Mouse (Mus musculus): ENCODE measurements around the gene Pld4. TPM values are rescaled to one million over a fixed set of nuclear protein-coding genes. Genes with fewer than 3 reads are reported as not detected.

Gene Pld4
- polyA plus RNA-seq, 1 experiment, result 0.03 TPM

GRCm38 (mm10) chr12:112770396-112770795 is 9.9 kb downstream of the Pld4 start:
- no peak for TF ChIP-seq GATA1 (IDR thresholded peaks at IDR 0.05; ENCODE audit: low read length)

- no peak for TF ChIP-seq GATA1 (IDR thresholded peaks at IDR 0.05; ENCODE audit: low read length)
Measured at GRCm38 (mm10) chr12:112772306-112772705, 11.9 kb downstream of the Pld4 start.

GRCm38 (mm10) chr12:112773366-112773765 is 12.9 kb downstream of the Pld4 start:
- no peak for TF ChIP-seq GATA1 (IDR thresholded peaks at IDR 0.05; ENCODE audit: low read length)

- no peak for TF ChIP-seq GATA1 (IDR thresholded peaks at IDR 0.05; ENCODE audit: low read length)
Measured at GRCm38 (mm10) chr12:112774026-112774425, 13.6 kb downstream of the Pld4 start.

GRCm38 (mm10) chr12:112774481-112774880 is 14.0 kb downstream of the Pld4 start:
- TF ChIP-seq GATA1 (IDR thresholded peaks at IDR 0.05; ENCODE audit: low read length), result no peak

- TF ChIP-seq GATA1 (IDR thresholded peaks at IDR 0.05; ENCODE audit: low read length), result no peak
Measured at GRCm38 (mm10) chr12:112791026-112791425, 30.6 kb downstream of the Pld4 start.

- TF ChIP-seq GATA1 (IDR thresholded peaks at IDR 0.05; ENCODE audit: low read length), result no peak
Measured at GRCm38 (mm10) chr12:112793601-112794355, 33.3 kb downstream of the Pld4 start.

GRCm38 (mm10) chr12:112794356-112794816 is 33.9 kb downstream of the Pld4 start:
- TF ChIP-seq GATA1 (IDR thresholded peaks at IDR 0.05; ENCODE audit: low read length), result no peak

- no peak for TF ChIP-seq GATA1 (IDR thresholded peaks at IDR 0.05; ENCODE audit: low read length)
Measured at GRCm38 (mm10) chr12:112794998-112795397, 34.5 kb downstream of the Pld4 start.

GRCm38 (mm10) chr12:112795466-112796104 is 35.1 kb downstream of the Pld4 start:
- TF ChIP-seq GATA1 (IDR thresholded peaks at IDR 0.05; ENCODE audit: low read length), result no peak

GRCm38 (mm10) chr12:112796551-112797510 is 36.4 kb downstream of the Pld4 start:
- no peak for TF ChIP-seq GATA1 (IDR thresholded peaks at IDR 0.05; ENCODE audit: low read length)

GRCm38 (mm10) chr12:112797672-112798331 is 37.3 kb downstream of the Pld4 start:
- TF ChIP-seq GATA1 (IDR thresholded peaks at IDR 0.05; ENCODE audit: low read length), result no peak

- TF ChIP-seq GATA1 (IDR thresholded peaks at IDR 0.05; ENCODE audit: low read length), result no peak
Measured at GRCm38 (mm10) chr12:112798332-112798681, 37.9 kb downstream of the Pld4 start.

- no peak for TF ChIP-seq GATA1 (IDR thresholded peaks at IDR 0.05; ENCODE audit: low read length)
Measured at GRCm38 (mm10) chr12:112798716-112799115, 38.3 kb downstream of the Pld4 start.

GRCm38 (mm10) chr12:112799237-112799970 is 38.9 kb downstream of the Pld4 start:
- no peak for TF ChIP-seq GATA1 (IDR thresholded peaks at IDR 0.05; ENCODE audit: low read length)

Data from G1E-ER4 (cell line).